Mouse (Mus musculus) hindbrain, embryonic 12.5 days (tissue): ENCODE results near the gene Ppp1r3c. TPM values are rescaled to one million over a fixed set of nuclear protein-coding genes. Genes with fewer than 3 reads are reported as not detected.
"Not testable (repeated sequence)": the region's sequence is repeated elsewhere in the genome, so short reads cannot be mapped to it uniquely, and the experiment has no call there.

Source experiments
- ATAC-seq: fragments of 200-750 bp; cut with Nextera tagmentation; 2 replicates; pipeline ENCODE4 v1.8.0; 2017; ENCODE audit warnings: moderate TSS enrichment; ENCODE audit not compliant: low FRiP score
- H3K27ac ChIP-seq: fragments of 300-500 bp; sonication (generic); 2 replicates; pipeline ENCODE4 v1.5.1; 2016; ENCODE audit warnings: mild to moderate bottlenecking
- H3K27me3 ChIP-seq: fragments of 300-500 bp; sonication (generic); 2 replicates; pipeline ENCODE4 v1.6.1; 2016; ENCODE audit warnings: mild to moderate bottlenecking
- H3K36me3 ChIP-seq: fragments of 300-500 bp; sonication (generic); 2 replicates; pipeline ENCODE4 v1.6.1; 2016; ENCODE audit warnings: mild to moderate bottlenecking
- H3K4me1 ChIP-seq: fragments of 300-500 bp; sonication (generic); 2 replicates; pipeline ENCODE4 v1.6.1; 2016
- H3K4me2 ChIP-seq: fragments of 300-500 bp; sonication (generic); replicated peaks from 2 replicates; pipeline ENCODE4 v1.6.1; 2016; ENCODE audit warnings: mild to moderate bottlenecking
- H3K4me3 ChIP-seq: fragments of 300-500 bp; sonication (generic); 2 replicates; pipeline ENCODE4 v1.5.1; 2016; ENCODE audit warnings: mild to moderate bottlenecking
- H3K9ac ChIP-seq: fragments of 300-500 bp; sonication (generic); 2 replicates; pipeline ENCODE4 v1.6.1; 2016; ENCODE audit warnings: mild to moderate bottlenecking, moderate library complexity
- H3K9me3 ChIP-seq: fragments of 300-500 bp; sonication (generic); replicated peaks from 2 replicates; pipeline ENCODE4 v1.6.1; 2016; ENCODE audit warnings: mild to moderate bottlenecking
- WGBS: fragments of 180-500 bp; shearing (Covaris S2); methylation state at CpG from one replicate; pipeline ENCODE4 v1.1.7; 2016; 5-methylcytosine and 5-hydroxymethylcytosine counted together
- polyA plus RNA-seq: library from polyadenylated mRNA; unstranded; fragments of >200 nt; fragmentation: Nextera tagmentation; extraction: Ambion mirVana; gene quantifications from 2 replicates; pipeline ENCODE4 v1.2.1, GENCODE M21; 2016

Ppp1r3c gene
- polyA plus RNA-seq, 1 experiment from 2014 or later = 8.1 TPM

DNA sequence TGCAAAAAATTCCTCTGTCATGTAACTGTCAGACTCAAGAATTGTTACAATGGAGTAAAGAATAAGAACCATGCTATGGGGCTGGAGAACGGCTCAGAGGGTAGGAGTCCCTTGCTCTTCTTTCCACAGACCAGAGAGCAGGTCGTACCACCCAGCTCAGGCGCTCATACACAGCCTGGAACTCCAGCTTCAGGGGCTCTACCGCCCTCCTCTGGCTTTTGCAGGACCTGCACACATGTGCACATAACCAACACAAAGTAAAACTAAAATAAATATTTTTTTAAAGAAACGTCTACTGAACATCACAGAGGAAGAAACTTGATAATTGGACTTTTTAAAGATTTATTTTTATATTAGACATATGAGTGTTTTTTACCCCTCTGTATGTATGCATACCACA lies 1.6 kb upstream of the Ppp1r3c start:
- no peaks in the 10 kb centered on the region for H3K27me3 ChIP-seq
- H3K36me3 ChIP-seq = peaks cover 4% of the 10 kb centered on the region; the same call in 1 of the 2 replicates
- no peak overlapping the region for H3K4me2 ChIP-seq
- H3K4me3 ChIP-seq = no peak overlapping the region
- WGBS = 76% methylated on average over 5 of the region's 5 CpGs
- H3K9ac ChIP-seq = no peak overlapping the region
- no peak overlapping the region for H3K27ac ChIP-seq
- H3K4me1 ChIP-seq = peaks cover 4% of the 10 kb centered on the region; the same call in 1 of the 2 replicates
- no peak for ATAC-seq
- no peaks in the 10 kb centered on the region for H3K9me3 ChIP-seq

GRCm38 (mm10) chr19:36737087-36737486 lies 634 bp upstream of the Ppp1r3c start:
- peak; percentile 34 for ATAC-seq
- H3K9me3 ChIP-seq = no peaks in the 10 kb centered on the region
- WGBS = 36% methylated on average over 6 of the region's 6 CpGs
- peak overlapping the region; percentile 57 for H3K9ac ChIP-seq
- no peaks in the 10 kb centered on the region for H3K27me3 ChIP-seq
- H3K27ac ChIP-seq = peak overlapping the region; percentile 66
- H3K4me1 ChIP-seq = peaks cover 4% of the 10 kb centered on the region; the same call in 1 of the 2 replicates
- H3K36me3 ChIP-seq = peaks cover 6% of the 10 kb centered on the region; the same call in 1 of the 2 replicates
- peak overlapping the region; percentile 43 for H3K4me3 ChIP-seq
- peak overlapping the region; percentile 68 for H3K4me2 ChIP-seq

GRCm38 (mm10) chr19:36734308-36735038 lies 2.0 kb downstream of the Ppp1r3c start:
- peaks cover 6% of the 10 kb centered on the region; the same call in 1 of the 2 replicates for H3K36me3 ChIP-seq
- no peak overlapping the region for H3K4me3 ChIP-seq
- no peak overlapping the region for H3K9ac ChIP-seq
- peaks cover 4% of the 10 kb centered on the region; the same call in 1 of the 2 replicates for H3K4me1 ChIP-seq
- no peak for ATAC-seq
- H3K27me3 ChIP-seq = no peaks in the 10 kb centered on the region
- peak overlapping the region; percentile 17 for H3K4me2 ChIP-seq
- no peak overlapping the region for H3K27ac ChIP-seq
- WGBS = 85% methylated on average over 10 of the region's 10 CpGs
- no peaks in the 10 kb centered on the region for H3K9me3 ChIP-seq

- peaks cover 6% of the 10 kb centered on the region; the same call in 1 of the 2 replicates for H3K36me3 ChIP-seq
- no peak overlapping the region for H3K4me3 ChIP-seq
- H3K27me3 ChIP-seq = no peaks in the 10 kb centered on the region
- H3K4me2 ChIP-seq = no peak overlapping the region
- H3K9ac ChIP-seq = no peak overlapping the region
- no peak overlapping the region for H3K27ac ChIP-seq
- WGBS = 94% methylated on average over 16 of the region's 16 CpGs
- peaks cover 4% of the 10 kb centered on the region; the same call in 1 of the 2 replicates for H3K4me1 ChIP-seq
- no peaks in the 10 kb centered on the region for H3K9me3 ChIP-seq
- no peak for ATAC-seq
These were observed 3.1 kb downstream of the Ppp1r3c start for GRCm38 (mm10) chr19:36733191-36733943.

GRCm38 (mm10) chr19:36731310-36731709 lies 5.1 kb downstream of the Ppp1r3c start:
- H3K4me3 ChIP-seq = no peak overlapping the region
- H3K27ac ChIP-seq = no peak overlapping the region
- no peak for ATAC-seq
- peaks cover 6% of the 10 kb centered on the region; the same call in 1 of the 2 replicates for H3K36me3 ChIP-seq
- H3K9me3 ChIP-seq = no peaks in the 10 kb centered on the region
- H3K4me2 ChIP-seq = no peak overlapping the region
- no peaks in the 10 kb centered on the region; the same call in 1 of the 2 replicates for H3K4me1 ChIP-seq
- whole genome bisulfite sequencing = 91% methylated on average over 11 of the region's 11 CpGs
- no peaks in the 10 kb centered on the region for H3K27me3 ChIP-seq
- H3K9ac ChIP-seq = no peak overlapping the region

- not testable (repeated sequence) for H3K27ac ChIP-seq, H3K9ac ChIP-seq, H3K27me3 ChIP-seq, H3K4me3 ChIP-seq, ATAC-seq, H3K36me3 ChIP-seq, H3K9me3 ChIP-seq, H3K4me1 ChIP-seq, H3K4me2 ChIP-seq
- WGBS = 92% methylated on average over 2 of the region's 2 CpGs
These were observed 6.0 kb downstream of the Ppp1r3c start for GRCm38 (mm10) chr19:36730414-36730813.

GRCm38 (mm10) chr19:36728741-36729460 lies 7.6 kb downstream of the Ppp1r3c start:
- Histone ChIP-seq H3K4me3 (no peak overlapping the region), H3K4me1 (no peaks in the 10 kb centered on the region), H3K27me3 (no peaks in the 10 kb centered on the region), H3K27ac (no peak overlapping the region), H3K36me3 (peaks cover 6% of the 10 kb centered on the region; the same call in 1 of the 2 replicates), H3K9ac (no peak overlapping the region), H3K9me3 (no peaks in the 10 kb centered on the region), H3K4me2 (no peak overlapping the region)
- 88% methylated on average over 12 of the region's 12 CpGs for WGBS
- ATAC-seq = no peak

DNA sequence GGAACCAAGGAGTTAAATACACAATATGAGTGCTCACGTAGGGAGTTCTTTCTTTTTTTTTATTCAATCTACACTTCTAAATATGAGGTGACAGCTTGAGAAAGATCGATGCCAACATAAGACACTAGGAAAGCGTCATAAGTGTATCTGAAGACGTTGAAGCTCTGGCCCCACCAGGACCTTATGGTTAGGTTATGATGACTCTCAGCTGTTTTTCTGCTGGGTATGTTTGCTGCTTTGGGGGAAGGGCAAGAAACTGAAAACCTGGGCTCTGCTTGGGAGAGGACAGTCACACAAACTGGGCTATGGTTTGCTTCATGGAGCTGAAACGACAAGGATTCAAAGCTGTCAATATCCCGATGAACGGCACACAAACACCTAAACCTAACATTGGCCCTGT lies 11.5 kb downstream of the Ppp1r3c start:
- H3K27ac ChIP-seq = no peak overlapping the region
- ATAC-seq = no peak
- 83% methylated on average over 7 of the region's 7 CpGs for WGBS

DNA sequence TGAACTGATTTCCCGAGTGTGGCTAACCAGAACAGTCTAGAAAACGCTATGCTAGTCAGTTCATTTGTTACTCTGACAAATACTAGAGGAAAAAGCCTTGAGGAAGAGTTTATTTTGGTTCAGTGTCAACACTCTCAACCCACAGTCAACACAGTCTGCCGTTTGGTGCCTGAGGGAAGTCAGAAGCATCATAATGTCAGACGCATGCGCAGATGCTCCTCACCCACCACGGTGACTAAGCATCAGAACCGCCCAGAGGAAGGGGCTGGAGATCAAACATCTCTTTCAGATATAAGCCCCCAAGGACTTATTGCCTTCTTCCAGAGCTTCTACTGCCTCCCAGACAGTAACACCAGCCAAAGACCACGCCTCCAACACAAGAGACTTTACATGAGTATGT lies 15.3 kb downstream of the Ppp1r3c start:
- no peaks in the 10 kb centered on the region for H3K27me3 ChIP-seq
- no peak overlapping the region for H3K4me3 ChIP-seq
- WGBS = 86% methylated on average over 8 of the region's 8 CpGs
- no peaks in the 10 kb centered on the region for H3K9me3 ChIP-seq
- no peak overlapping the region for H3K4me2 ChIP-seq
- H3K36me3 ChIP-seq = no peaks in the 10 kb centered on the region
- no peak overlapping the region for H3K9ac ChIP-seq
- H3K27ac ChIP-seq = no peak overlapping the region
- no peak for ATAC-seq
- no peaks in the 10 kb centered on the region for H3K4me1 ChIP-seq

More for the DNA sequence above, 11.5 kb downstream of the Ppp1r3c start:
- Histone ChIP-seq H3K4me1 (no peaks in the 10 kb centered on the region), H3K9me3 (no peaks in the 10 kb centered on the region), H3K9ac (no peak overlapping the region), H3K27me3 (no peaks in the 10 kb centered on the region), H3K36me3 (no peaks in the 10 kb centered on the region), H3K4me3 (no peak overlapping the region), H3K4me2 (no peak overlapping the region)

DNA sequence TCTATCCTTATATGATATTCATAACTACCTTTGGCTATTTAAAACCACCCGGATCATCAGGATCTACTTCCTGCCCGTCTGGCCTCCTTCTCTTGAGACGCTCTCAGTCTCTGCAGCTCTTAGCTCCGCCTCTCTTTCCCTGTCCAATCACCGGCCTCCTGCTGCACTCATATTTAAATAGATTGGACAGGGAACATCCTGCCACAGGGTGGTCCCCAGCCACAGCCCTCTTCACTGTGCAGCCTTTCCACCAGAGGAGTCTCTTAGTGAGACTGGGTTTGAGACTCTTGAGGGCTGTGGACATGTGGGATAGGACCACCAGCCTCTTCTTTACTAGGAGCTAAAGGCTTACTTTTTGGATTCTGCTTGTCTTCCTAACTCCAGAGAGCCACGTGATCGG lies 20.2 kb downstream of the Ppp1r3c start:
- Histone ChIP-seq H3K4me1 (no peaks in the 10 kb centered on the region), H3K4me3 (no peak overlapping the region), H3K9me3 (no peaks in the 10 kb centered on the region), H3K27me3 (no peaks in the 10 kb centered on the region), H3K9ac (no peak overlapping the region), H3K27ac (no peak overlapping the region), H3K4me2 (no peak overlapping the region), H3K36me3 (no peaks in the 10 kb centered on the region)
- ATAC-seq = no peak
- 60% methylated on average over 7 of the region's 7 CpGs for WGBS

- H3K4me3 ChIP-seq = no peak overlapping the region
- 92% methylated on average over 10 of the region's 10 CpGs for WGBS
- H3K4me2 ChIP-seq = no peak overlapping the region
- no peak for ATAC-seq
- H3K27me3 ChIP-seq = no peaks in the 10 kb centered on the region
- H3K9me3 ChIP-seq = no peaks in the 10 kb centered on the region
- no peaks in the 10 kb centered on the region for H3K36me3 ChIP-seq
- H3K9ac ChIP-seq = no peak overlapping the region
- H3K27ac ChIP-seq = no peak overlapping the region
- H3K4me1 ChIP-seq = no peaks in the 10 kb centered on the region
These were observed 20.9 kb downstream of the Ppp1r3c start for GRCm38 (mm10) chr19:36715591-36715990.

- H3K4me2 ChIP-seq = no peak overlapping the region
- no peak overlapping the region for H3K9ac ChIP-seq
- no peak overlapping the region for H3K4me3 ChIP-seq
- no peaks in the 10 kb centered on the region for H3K4me1 ChIP-seq
- no peaks in the 10 kb centered on the region for H3K27me3 ChIP-seq
- no peak for ATAC-seq
- WGBS = 70% methylated on average over 1 of the region's 1 CpGs
- no peak overlapping the region for H3K27ac ChIP-seq
- no peaks in the 10 kb centered on the region for H3K9me3 ChIP-seq
- H3K36me3 ChIP-seq = no peaks in the 10 kb centered on the region
These were observed 22.0 kb downstream of the Ppp1r3c start for GRCm38 (mm10) chr19:36714492-36714891.
